11 mouse cellular contexts compared by ENCODE assay signal in genomic region chr7:139136906-139137491, GRCm38 (mm10). TPM values are rescaled to one million over a fixed set of nuclear protein-coding genes. Genes with fewer than 3 reads are reported as not detected.
DNase-seq lines count a peak whose midpoint lies in the region; ATAC-seq and TF ChIP-seq lines count a peak whose summit lies in the region.
"Had no signal": no experiment of that assay in that cellular context is flagged by ENCODE, and none has a peak within 500 bp of the region (broad histone marks: within the 10 kb centered on the region; RNA-seq: fewer than 3 reads in every experiment).

No protein-coding gene starts in this region.

- 57% methylated on average over 5 of the region's 5 CpGs for WGBS in midbrain, embryonic 13.5 days
- WGBS in stomach, postnatal 0 days, result 67% methylated on average over 5 of the region's 5 CpGs

- peak overlapping the region; percentile 52 for H3K27ac ChIP-seq in midbrain, embryonic 13.5 days
- H3K27ac ChIP-seq in stomach, postnatal 0 days (replicated peaks), result no peak overlapping the region
- H3K27ac ChIP-seq: heart, embryonic 15.5 days; kidney, postnatal 0 days had no signal

- TF ChIP-seq EP300 in stomach, postnatal 0 days (optimal IDR thresholded peaks at IDR 0.05), result no peak

- H3K4me2 ChIP-seq in midbrain, embryonic 13.5 days (replicated peaks), result no peak overlapping the region
- no peak overlapping the region for H3K4me2 ChIP-seq in stomach, postnatal 0 days (replicated peaks; ENCODE audit: low read depth)
- H3K4me2 ChIP-seq: heart, embryonic 15.5 days had no signal

- H3K4me3 ChIP-seq in midbrain, embryonic 13.5 days (replicated peaks), result no peak overlapping the region
- H3K4me3 ChIP-seq in stomach, postnatal 0 days (ENCODE audit: low read depth, low read length), result no peak overlapping the region
- H3K4me3 ChIP-seq: heart, embryonic 15.5 days had no signal

- H3K4me1 ChIP-seq in midbrain, embryonic 13.5 days (replicated peaks), result peaks cover 43% of the 10 kb centered on the region
- no peaks in the 10 kb centered on the region for H3K4me1 ChIP-seq in stomach, postnatal 0 days (replicated peaks; ENCODE audit: control insufficient read depth, insufficient read depth)

- no peak for TF ChIP-seq CTCF in stomach, postnatal 0 days (IDR thresholded peaks at IDR 0.05; ENCODE audit: low read depth)

- H3K36me3 ChIP-seq in midbrain, embryonic 13.5 days, result no peaks in the 10 kb centered on the region
- H3K36me3 ChIP-seq in stomach, postnatal 0 days (ENCODE audit: control insufficient read depth, insufficient read depth, low read length), result no peaks in the 10 kb centered on the region
- H3K36me3 ChIP-seq: heart, embryonic 15.5 days had no signal

- no peak overlapping the region for H3K9ac ChIP-seq in midbrain, embryonic 13.5 days (replicated peaks)
- H3K9ac ChIP-seq in stomach, postnatal 0 days (ENCODE audit: low read length), result no peak overlapping the region
- H3K9ac ChIP-seq: heart, embryonic 15.5 days had no signal

- no peaks in the 10 kb centered on the region for H3K27me3 ChIP-seq in midbrain, embryonic 13.5 days
- H3K27me3 ChIP-seq in stomach, postnatal 0 days (ENCODE audit: control insufficient read depth, insufficient read depth, low read length), result no peaks in the 10 kb centered on the region
- H3K27me3 ChIP-seq: heart, embryonic 15.5 days had no signal

- H3K9me3 ChIP-seq in midbrain, embryonic 13.5 days, result no peaks in the 10 kb centered on the region
- no peaks in the 10 kb centered on the region for H3K9me3 ChIP-seq in stomach, postnatal 0 days (ENCODE audit: control insufficient read depth, low read length)
- H3K9me3 ChIP-seq: heart, embryonic 15.5 days had no signal

- ATAC-seq in midbrain, embryonic 13.5 days, result peak; percentile 56
- ATAC-seq in stomach, postnatal 0 days (ENCODE audit: low FRiP score, low TSS enrichment), result no peak

- DNase-seq in adrenal gland, adult 2 months, result peak; percentile 54
- DNase-seq in adrenal gland, adult 8-10 months, result no peak
- peak; percentile 65 for DNase-seq in layer of hippocampus, adult 9-11 months
- no peak for DNase-seq in layer of hippocampus, postnatal 10 days (ENCODE audit: low spot score in 2 of 2)
- DNase-seq in right cerebral cortex, postnatal 4 days, result peak; percentile 26
- DNase-seq in stomach, postnatal 0 days (ENCODE audit: low spot score), result no peak
- no peak for DNase-seq in heart, adult 11 months
- DNase-seq: thymus, postnatal 4 days had no signal

RNA-seq across cellular contexts. Expression of gene Dpysl4, which starts 51.2 kb away (rescaled TPM):
- 1 to 10 TPM; 1.4 to 2.8 TPM for total RNA-seq in adrenal gland, adult 2 months (2021)
- 0.67 and 0.73 TPM in 2 replicates for polyA plus RNA-seq in adrenal gland, adult 2 months (2012; rRNA removed)
- total RNA-seq in adrenal gland, adult 8-10 months (2022), result 1 to 10 TPM; 1.1 to 3.2 (median 2.5) TPM
- total RNA-seq in layer of hippocampus, postnatal 10 days (2021), result 100 to 1,000 TPM; 117 to 125 TPM
- 224 and 225 TPM in 2 replicates for polyA plus RNA-seq in midbrain, embryonic 13.5 days (2015; fragmentation: Nextera tagmentation; extraction: Ambion mirVana)
- polyA plus RNA-seq in stomach, postnatal 0 days (2015; fragmentation: Nextera tagmentation; extraction: Ambion mirVana), result 4.8 and 5.1 TPM in 2 replicates

Comparison
In these comparisons a context has a peak if more than half of its experiments do, and no peak if none do; other contexts are left out.
1. DNase-seq: peak in adrenal gland, adult 2 months (single experiment), layer of hippocampus, adult 9-11 months (single experiment) and right cerebral cortex, postnatal 4 days (single experiment); none in adrenal gland, adult 8-10 months (single experiment), layer of hippocampus, postnatal 10 days (0 of 2), stomach, postnatal 0 days (single experiment) and heart, adult 11 months (single experiment).
2. RNA of gene Dpysl4, which starts 51.2 kb away (total RNA-seq): 117 to 125 TPM in layer of hippocampus, postnatal 10 days; 1.4 to 2.8 TPM in adrenal gland, adult 2 months and 1.1 to 3.2 TPM in adrenal gland, adult 8-10 months; every median in the first group is over 10 times any median in the second.